Mouse (Mus musculus) hindbrain, postnatal 0 days (tissue): Measurements from ENCODE around the gene Gm9803. TPM values are rescaled to one million over a fixed set of nuclear protein-coding genes. Genes with fewer than 3 reads are reported as not detected.
A peak's percentile ranks its signal among the peaks of the same experiment; 100 is the strongest.

ENCODE experiments used
- ATAC-seq: fragments of 200-750 bp; cut with Nextera tagmentation; 2 replicates; pipeline ENCODE4 v1.8.0; 2017; ENCODE audit warnings: mild to moderate bottlenecking, moderate TSS enrichment, moderate library complexity
- DNase-seq: peaks from one replicate; pipeline ENCODE4 v3.0.0-alpha.2; 2015; ENCODE audit warnings: low spot score
- H3K27ac ChIP-seq: fragments of 300-500 bp; sonication (generic); 2 replicates; pipeline ENCODE4 v1.5.1; 2014; ENCODE audit warnings: mild to moderate bottlenecking
- H3K27me3 ChIP-seq: fragments of 300-500 bp; sonication (generic); 2 replicates; pipeline ENCODE4 v1.6.1; 2014; ENCODE audit warnings: low read length, mixed read lengths; ENCODE audit not compliant: insufficient read depth
- H3K36me3 ChIP-seq: fragments of 300-500 bp; sonication (generic); 2 replicates; pipeline ENCODE4 v1.6.1; 2014; ENCODE audit warnings: low read length, mixed read lengths; ENCODE audit not compliant: insufficient read depth
- H3K4me1 ChIP-seq: fragments of 300-500 bp; sonication (generic); 2 replicates; pipeline ENCODE4 v1.6.1; 2014; ENCODE audit warnings: antibody characterized with exemption, low read length, mixed read lengths; ENCODE audit not compliant: insufficient read depth
- H3K4me2 ChIP-seq: fragments of 300-500 bp; sonication (generic); 2 replicates; pipeline ENCODE4 v1.6.1; 2014; ENCODE audit warnings: low read depth, mild to moderate bottlenecking, low read length, moderate library complexity, mixed read lengths
- H3K4me3 ChIP-seq: fragments of 300-500 bp; sonication (generic); 2 replicates; pipeline ENCODE4 v1.5.1; 2014; ENCODE audit warnings: low read length
- H3K9ac ChIP-seq: fragments of 300-500 bp; sonication (generic); replicated peaks from 2 replicates; pipeline ENCODE4 v1.6.1; 2014; ENCODE audit warnings: mild to moderate bottlenecking, low read length, moderate library complexity, mixed read lengths
- H3K9me3 ChIP-seq: fragments of 300-500 bp; sonication (generic); 2 replicates; pipeline ENCODE4 v1.6.1; 2016; ENCODE audit warnings: low read length, mixed read lengths
- CTCF ChIP-seq: IDR thresholded peaks from 2 replicates; pipeline ENCODE4 v1.5.1; 2016; ENCODE audit warnings: antibody characterized with exemption, control low read depth, low read depth
- WGBS: fragments of 180-500 bp; shearing (Covaris S2); extraction: QIAGEN DNeasy Blood & Tissue Kit; methylation state at CpG from one replicate; pipeline ENCODE4 v1.1.7; 2014; 5-methylcytosine and 5-hydroxymethylcytosine counted together
- polyA plus RNA-seq: library from polyadenylated mRNA; unstranded; fragments of >200 nt; fragmentation: Nextera tagmentation; extraction: Ambion mirVana; gene quantifications from 2 replicates; pipeline ENCODE4 v1.2.1, GENCODE M21; 2015
- total RNA-seq: library from RNA; depleted of rRNA; stranded (reverse); fragments of >200 nt; gene quantifications from 2 replicates; pipeline ENCODE4 v1.2.3, GENCODE M21; 2014

Gm9803 gene
- total and polyA plus RNA-seq, 2 experiments from 2014 or later: 18.1 to 30.1 TPM

- WGBS: 51% methylated on average over 7 of the region's 8 CpGs
These were observed 17.3 kb downstream of the Gm9803 start for GRCm38 (mm10) chr10:43541153-43541544.

GRCm38 (mm10) chr10:43549411-43549810 is 25.5 kb downstream of the Gm9803 start:
- Histone ChIP-seq H3K36me3 (no peaks in the 10 kb centered on the region), H3K4me1 (no peaks in the 10 kb centered on the region), H3K4me3 (no peak overlapping the region), H3K4me2 (no peak overlapping the region), H3K27me3 (no peaks in the 10 kb centered on the region), H3K9me3 (no peaks in the 10 kb centered on the region), H3K27ac (no peak overlapping the region), H3K9ac (no peak overlapping the region)
- peak; percentile 34 for TF ChIP-seq CTCF
- no peak for DNase-seq
- 59% methylated on average over 5 of the region's 5 CpGs for WGBS
- ATAC-seq: no peak

More at GRCm38 (mm10) chr10:43541153-43541544, 17.3 kb downstream of the Gm9803 start:
- Histone ChIP-seq H3K4me3 (peak overlapping the region; percentile 75), H3K27ac (no peak overlapping the region), H3K9me3 (no peaks in the 10 kb centered on the region), H3K9ac (no peak overlapping the region), H3K4me1 (peaks cover 7% of the 10 kb centered on the region), H3K4me2 (peak overlapping the region; percentile 52; the same call in 1 of the 2 replicates), H3K27me3 (no peaks in the 10 kb centered on the region), H3K36me3 (no peaks in the 10 kb centered on the region)
- no peak for TF ChIP-seq CTCF
- peak; percentile 34 for ATAC-seq
- DNase-seq: no peak

GRCm38 (mm10) chr10:43550923-43551322 is 27.0 kb downstream of the Gm9803 start:
- no peak for TF ChIP-seq CTCF
- H3K4me1 ChIP-seq: no peaks in the 10 kb centered on the region
- no peak overlapping the region for H3K4me3 ChIP-seq
- 0 out of 2 replicates have a peak overlapping the region, but pooled peaks have one; percentile 32 for H3K27ac ChIP-seq
- H3K9ac ChIP-seq: no peak overlapping the region
- H3K27me3 ChIP-seq: no peaks in the 10 kb centered on the region
- ATAC-seq (peak; percentile 31; the same call in 1 of the 2 replicates), DNase-seq (no peak)
- no peak overlapping the region for H3K4me2 ChIP-seq
- H3K36me3 ChIP-seq: no peaks in the 10 kb centered on the region
- WGBS: 30% methylated on average over 3 of the region's 3 CpGs
- no peaks in the 10 kb centered on the region for H3K9me3 ChIP-seq

- Histone ChIP-seq H3K27ac (0 out of 2 replicates have a peak overlapping the region, but pooled peaks have one; percentile 32), H3K36me3 (no peaks in the 10 kb centered on the region), H3K4me2 (no peak overlapping the region), H3K9ac (no peak overlapping the region), H3K9me3 (no peaks in the 10 kb centered on the region), H3K27me3 (no peaks in the 10 kb centered on the region), H3K4me1 (no peaks in the 10 kb centered on the region), H3K4me3 (no peak overlapping the region)
- TF ChIP-seq CTCF: no peak
- 27% methylated on average over 3 of the region's 3 CpGs for WGBS
- DNase-seq (peak; percentile 21), ATAC-seq (peak; percentile 73; the same call in 1 of the 2 replicates)
These were observed 27.5 kb downstream of the Gm9803 start for GRCm38 (mm10) chr10:43551388-43551787.

- H3K27me3 ChIP-seq: no peaks in the 10 kb centered on the region
- H3K36me3 ChIP-seq: no peaks in the 10 kb centered on the region
- no peak overlapping the region for H3K9ac ChIP-seq
- H3K4me1 ChIP-seq: no peaks in the 10 kb centered on the region
- ATAC-seq: no peak
- TF ChIP-seq CTCF: no peak
- no peak overlapping the region for H3K4me3 ChIP-seq
- 86% methylated on average over 5 of the region's 5 CpGs for WGBS
- H3K27ac ChIP-seq: no peak overlapping the region
- DNase-seq: no peak
- H3K9me3 ChIP-seq: no peaks in the 10 kb centered on the region
- H3K4me2 ChIP-seq: no peak overlapping the region
These were observed 33.8 kb downstream of the Gm9803 start for GRCm38 (mm10) chr10:43557630-43558165.

- Histone ChIP-seq H3K4me3 (no peak overlapping the region), H3K4me2 (no peak overlapping the region), H3K4me1 (no peaks in the 10 kb centered on the region), H3K27ac (no peak overlapping the region), H3K9ac (no peak overlapping the region), H3K27me3 (no peaks in the 10 kb centered on the region), H3K36me3 (no peaks in the 10 kb centered on the region), H3K9me3 (no peaks in the 10 kb centered on the region)
- DNase-seq: no peak
- no peak for ATAC-seq
- no peak for TF ChIP-seq CTCF
- 76% methylated on average over 11 of the region's 11 CpGs for whole genome bisulfite sequencing
These were observed 35.4 kb downstream of the Gm9803 start for GRCm38 (mm10) chr10:43559313-43559712.

GRCm38 (mm10) chr10:43560765-43561164 is 36.9 kb downstream of the Gm9803 start:
- 31% methylated on average over 2 of the region's 2 CpGs for WGBS
- ATAC-seq (no peak), DNase-seq (no peak)

More at GRCm38 (mm10) chr10:43560765-43561164, 36.9 kb downstream of the Gm9803 start:
- no peak overlapping the region for H3K4me3 ChIP-seq
- no peaks in the 10 kb centered on the region for H3K9me3 ChIP-seq
- TF ChIP-seq CTCF: peak; percentile 39
- no peak overlapping the region for H3K27ac ChIP-seq
- no peak overlapping the region for H3K9ac ChIP-seq
- no peak overlapping the region for H3K4me2 ChIP-seq
- H3K36me3 ChIP-seq: no peaks in the 10 kb centered on the region
- H3K4me1 ChIP-seq: no peaks in the 10 kb centered on the region
- no peaks in the 10 kb centered on the region for H3K27me3 ChIP-seq
